Mouse (Mus musculus) kidney, adult 2 months (tissue): ENCODE results near the gene Frmd4b. TPM values are rescaled to one million over a fixed set of nuclear protein-coding genes. Genes with fewer than 3 reads are reported as not detected.

Source experiments
- DNase-seq: peaks from one replicate; pipeline ENCODE4 v3.0.0; 2021
- H3K27ac ChIP-seq: fragments of 200-500 bp; 2 replicates; pipeline ENCODE4 v1.5.1; 2012; ENCODE audit warnings: low read depth, low read length, control low read depth, inconsistent platforms; ENCODE audit not compliant: insufficient read depth
- H3K27me3 ChIP-seq: fragments of 200-500 bp; replicated peaks from 2 replicates; pipeline ENCODE4 v1.6.1; 2012; ENCODE audit warnings: mild to moderate bottlenecking, moderate library complexity, low read length, inconsistent platforms; ENCODE audit not compliant: control insufficient read depth, insufficient read depth
- H3K36me3 ChIP-seq: fragments of 200-500 bp; 2 replicates; pipeline ENCODE4 v1.6.1; 2012; ENCODE audit warnings: mild to moderate bottlenecking, moderate library complexity, low read length, inconsistent platforms; ENCODE audit not compliant: control insufficient read depth, insufficient read depth
- H3K4me1 ChIP-seq: fragments of 200-500 bp; 2 replicates; pipeline ENCODE4 v1.6.1; 2011; ENCODE audit warnings: low read length; ENCODE audit not compliant: control insufficient read depth, insufficient read depth
- H3K4me3 ChIP-seq: fragments of 200-500 bp; 2 replicates; pipeline ENCODE4 v1.5.1; 2011; ENCODE audit warnings: mild to moderate bottlenecking, low read depth, low read length, control low read depth; ENCODE audit not compliant: insufficient read depth
- CTCF ChIP-seq: fragments of 200-500 bp; conservative IDR thresholded peaks from 2 replicates; pipeline ENCODE4 v1.5.1; 2011; ENCODE audit warnings: low read depth, mild to moderate bottlenecking, control low read depth, low read length, moderate library complexity, mixed read lengths; ENCODE audit not compliant: insufficient read depth, insufficient read length
- POLR2A ChIP-seq: fragments of 200-500 bp; IDR thresholded peaks from one replicate; pipeline ENCODE4 v1.6.1; 2011; ENCODE audit warnings: low read depth, low read length, control low read depth
- WGBS: fragments of 180-500 bp; shearing (Covaris S2); methylation state at CpG from one replicate; pipeline ENCODE4 v1.1.7; 2018; 5-methylcytosine and 5-hydroxymethylcytosine counted together
- polyA plus RNA-seq: library from polyadenylated mRNA; depleted of rRNA; stranded (reverse); fragments of >200 nt; gene quantifications from 2 replicates; pipeline ENCODE4 v1.2.3, GENCODE M21; 2012

Frmd4b gene
- polyA plus RNA-seq, 1 experiment = 18.2 TPM

DNA sequence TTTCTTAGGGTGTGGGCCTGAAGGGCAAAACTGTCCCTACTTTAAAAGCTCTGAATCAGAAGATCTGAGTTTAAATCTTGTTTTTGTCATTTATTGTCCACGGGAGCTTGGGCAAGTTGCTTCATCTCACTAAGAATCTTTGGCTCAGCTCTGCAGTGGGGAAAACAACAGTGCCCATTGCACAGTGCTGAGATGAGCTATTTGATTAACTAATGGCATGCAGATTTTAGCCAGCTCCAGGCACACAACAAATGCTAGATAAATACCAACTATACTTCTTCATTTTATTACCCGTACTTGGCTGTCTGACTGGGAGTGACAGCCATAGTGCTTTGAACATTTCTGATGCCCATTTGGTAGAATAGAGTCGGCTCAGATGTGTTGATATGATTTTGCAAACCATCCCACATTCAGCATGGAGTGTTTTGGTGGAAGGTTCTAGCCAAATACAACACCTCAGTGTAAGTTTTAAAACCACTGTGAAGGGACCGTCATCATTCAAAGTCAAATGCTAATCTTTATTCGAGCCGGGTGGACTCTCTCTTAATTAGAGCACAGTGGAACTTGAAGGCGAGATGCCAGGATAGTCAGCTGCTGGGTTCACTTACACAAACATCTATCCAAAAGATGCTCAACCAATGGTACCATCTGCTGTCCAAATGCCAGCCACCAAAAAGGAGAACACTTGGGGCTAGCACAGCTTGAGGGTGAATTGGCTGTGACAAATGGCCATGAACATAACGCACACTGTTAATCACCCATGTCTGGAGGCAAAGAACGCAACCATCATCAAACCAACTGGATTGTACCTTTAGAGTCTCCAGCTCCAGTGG is 313.8 kb downstream of the Frmd4b start:
- H3K4me1 ChIP-seq = no peaks in the 10 kb centered on the region
- 69% methylated on average over 9 of the region's 9 CpGs for WGBS
- H3K27me3 ChIP-seq = no peaks in the 10 kb centered on the region
- no peak overlapping the region for H3K27ac ChIP-seq
- no peak overlapping the region for H3K4me3 ChIP-seq
- TF ChIP-seq POLR2A = no peak
- TF ChIP-seq CTCF = no peak
- peaks cover 26% of the 10 kb centered on the region for H3K36me3 ChIP-seq
- DNase-seq = no peak

DNA sequence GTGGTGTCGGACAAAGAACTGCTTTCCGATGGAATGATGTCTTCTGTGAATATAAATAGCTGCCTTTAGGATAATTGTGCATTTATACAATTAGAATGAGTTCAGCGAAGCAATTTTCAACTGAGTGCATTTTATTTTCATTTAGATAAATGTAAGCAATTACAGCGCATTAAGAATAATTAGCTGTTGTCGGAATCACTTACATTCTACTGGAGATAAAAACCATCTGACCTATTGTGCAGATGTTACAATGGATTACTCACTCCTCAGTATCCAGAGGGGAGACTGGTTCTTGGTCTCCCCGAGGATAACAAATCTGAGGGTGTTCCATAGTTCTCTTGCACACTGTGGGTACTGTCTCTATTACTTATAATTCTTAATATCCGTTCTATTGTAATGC is 315.0 kb downstream of the Frmd4b start:
- H3K36me3 ChIP-seq = peaks cover 30% of the 10 kb centered on the region
- DNase-seq = no peak
- 90% methylated on average over 7 of the region's 7 CpGs for WGBS

DNA sequence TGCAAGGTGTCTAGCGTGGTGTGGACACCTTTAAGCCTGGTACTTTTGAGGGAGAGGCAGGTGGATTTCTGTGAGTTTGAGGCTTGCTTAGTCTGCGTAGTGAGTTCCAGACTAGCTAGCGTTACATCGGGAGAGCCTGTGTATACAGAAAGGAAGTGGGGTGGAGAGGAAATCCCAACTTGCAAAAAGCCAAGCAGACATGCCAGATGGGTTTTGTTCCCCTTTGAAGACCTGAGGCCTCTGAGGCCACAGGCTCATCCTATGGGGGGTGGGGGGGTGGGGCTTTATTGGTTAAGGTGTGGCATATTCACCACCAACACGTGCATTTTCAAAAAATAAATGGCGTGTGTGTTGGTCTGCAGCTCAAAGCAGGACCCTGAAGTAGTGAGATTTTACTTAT is 316.7 kb downstream of the Frmd4b start:
- peak overlapping the region; percentile 44; the same call in 1 of the 2 replicates for H3K27ac ChIP-seq
- 85% methylated on average over 6 of the region's 6 CpGs for WGBS
- H3K4me3 ChIP-seq = no peak overlapping the region
- DNase-seq = no peak
- no peaks in the 10 kb centered on the region for H3K27me3 ChIP-seq
- no peak for TF ChIP-seq CTCF
- TF ChIP-seq POLR2A = no peak
- H3K4me1 ChIP-seq = no peaks in the 10 kb centered on the region; the same call in 1 of the 2 replicates
- peaks cover 34% of the 10 kb centered on the region for H3K36me3 ChIP-seq

More for the DNA sequence above, 315.0 kb downstream of the Frmd4b start:
- H3K27ac ChIP-seq = no peak overlapping the region
- H3K27me3 ChIP-seq = no peaks in the 10 kb centered on the region
- no peak overlapping the region for H3K4me3 ChIP-seq
- TF ChIP-seq POLR2A (no peak), CTCF (no peak)
- H3K4me1 ChIP-seq = no peaks in the 10 kb centered on the region

DNA sequence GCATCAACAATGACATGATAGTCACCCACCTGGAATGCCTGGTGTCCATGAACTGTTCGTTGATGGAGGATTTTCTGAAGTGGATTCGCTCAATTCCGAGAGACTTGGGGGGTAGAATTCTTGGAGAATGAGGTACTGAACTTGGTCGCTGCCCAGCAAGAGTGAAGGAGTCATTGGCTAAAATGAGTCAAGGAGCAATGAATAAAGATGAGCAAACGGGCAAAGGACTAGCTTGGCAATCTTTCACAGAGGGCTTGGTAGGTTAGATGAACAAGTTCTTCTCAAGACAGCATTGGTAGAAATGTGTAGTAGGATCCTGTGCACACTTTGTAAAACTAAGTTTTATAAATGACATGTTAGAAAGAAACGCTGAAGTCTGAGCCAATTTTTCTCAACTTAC is 317.2 kb downstream of the Frmd4b start:
- Histone ChIP-seq H3K4me3 (no peak overlapping the region), H3K27me3 (no peaks in the 10 kb centered on the region), H3K4me1 (no peaks in the 10 kb centered on the region; the same call in 1 of the 2 replicates), H3K27ac (no peak overlapping the region; the same call in 1 of the 2 replicates), H3K36me3 (peaks cover 35% of the 10 kb centered on the region)
- WGBS = 87% methylated on average over 6 of the region's 6 CpGs
- DNase-seq = no peak
- TF ChIP-seq POLR2A (no peak), CTCF (no peak)

DNA sequence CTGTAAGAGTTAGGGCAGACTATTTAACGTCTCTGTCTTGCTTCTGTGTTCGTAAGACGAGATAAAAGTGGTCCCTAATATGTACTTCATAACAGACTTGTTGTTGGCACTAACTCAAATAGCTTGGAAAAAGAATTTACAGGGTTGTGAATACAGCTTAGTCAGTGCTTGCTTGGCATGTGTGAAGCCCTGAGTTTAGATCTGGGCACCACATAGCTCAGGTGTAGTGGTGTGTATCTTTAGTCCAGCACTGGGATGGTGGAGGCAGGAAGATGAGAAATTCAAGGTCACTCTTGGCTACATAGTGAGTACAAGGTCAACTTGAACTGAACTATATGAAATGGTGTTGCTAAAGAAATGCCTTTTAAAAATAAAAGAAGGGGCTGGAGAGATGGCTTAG is 320.2 kb downstream of the Frmd4b start:
- Histone ChIP-seq H3K4me1 (peaks cover 5% of the 10 kb centered on the region), H3K4me3 (no peak overlapping the region), H3K27ac (peak overlapping the region; percentile 76), H3K27me3 (no peaks in the 10 kb centered on the region), H3K36me3 (peaks cover 29% of the 10 kb centered on the region)
- TF ChIP-seq CTCF (no peak), POLR2A (no peak)
- peak; percentile 52 for DNase-seq
- 34% methylated on average over 3 of the region's 3 CpGs for WGBS

DNA sequence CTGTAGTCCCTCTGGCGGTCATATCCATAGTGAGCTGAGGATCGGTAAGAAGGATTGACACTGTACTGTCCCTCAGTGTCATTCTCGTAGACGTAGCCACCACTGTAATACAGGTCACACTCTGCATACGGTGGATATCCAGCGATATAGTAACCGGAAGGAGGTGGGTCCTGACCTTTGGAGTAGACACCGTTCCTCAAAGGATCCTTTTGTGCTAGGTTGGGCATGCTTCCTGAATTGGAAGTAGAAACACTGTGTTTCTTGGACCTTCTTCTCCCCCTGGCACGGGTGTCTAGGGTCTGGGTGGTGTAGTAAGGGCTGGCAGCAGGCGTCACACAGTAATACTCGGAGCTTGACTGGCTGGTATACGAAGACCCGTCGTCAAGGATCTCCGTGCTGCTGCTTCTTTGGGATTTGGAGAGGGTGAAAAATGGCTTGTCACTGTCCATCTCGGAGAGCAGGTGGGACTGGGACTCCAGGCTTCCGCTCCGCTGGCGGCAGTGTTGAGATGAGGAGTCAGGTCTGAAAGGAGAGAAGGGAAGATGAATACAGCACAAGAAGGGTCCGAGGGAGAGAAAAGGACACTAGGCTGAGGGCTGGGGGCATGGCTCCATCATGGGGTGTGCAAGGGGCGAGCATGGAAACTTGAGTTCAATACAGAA is 321.3 kb downstream of the Frmd4b start:
- Histone ChIP-seq H3K36me3 (peaks cover 33% of the 10 kb centered on the region), H3K27me3 (no peaks in the 10 kb centered on the region), H3K4me1 (peaks cover 5% of the 10 kb centered on the region), H3K4me3 (no peak overlapping the region), H3K27ac (no peak overlapping the region; the same call in 1 of the 2 replicates)
- no peak for TF ChIP-seq POLR2A
- TF ChIP-seq CTCF = no peak
- DNase-seq = no peak
- WGBS = 91% methylated on average over 21 of the region's 21 CpGs

DNA sequence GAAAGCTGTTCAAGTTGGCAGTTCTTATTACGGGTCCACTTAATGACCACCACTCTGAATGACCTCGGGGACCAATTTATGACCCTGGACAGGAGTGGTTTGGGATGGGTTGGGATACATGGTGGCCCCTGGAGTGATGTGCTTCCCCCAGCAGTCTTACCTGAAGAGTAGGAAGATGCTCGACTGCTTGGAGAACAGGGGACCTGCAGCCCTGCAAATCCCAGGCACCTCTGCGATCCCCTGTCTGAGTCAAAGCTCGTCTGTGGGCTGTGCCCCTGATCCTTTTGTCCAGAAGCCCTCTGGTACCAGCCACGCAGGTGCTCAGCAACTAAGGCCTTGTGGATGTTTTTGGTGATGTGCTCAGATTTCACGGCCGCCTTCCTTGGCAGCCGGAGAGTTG is 321.9 kb downstream of the Frmd4b start:
- 85% methylated on average over 9 of the region's 9 CpGs for WGBS
- peaks cover 5% of the 10 kb centered on the region for H3K4me1 ChIP-seq
- no peaks in the 10 kb centered on the region for H3K27me3 ChIP-seq
- no peak for TF ChIP-seq POLR2A
- no peak for TF ChIP-seq CTCF
- H3K4me3 ChIP-seq = no peak overlapping the region
- H3K36me3 ChIP-seq = peaks cover 30% of the 10 kb centered on the region
- H3K27ac ChIP-seq = no peak overlapping the region
- no peak for DNase-seq
